Mouse (Mus musculus): ENCODE results near the gene Nucb1. TPM values are rescaled to one million over a fixed set of nuclear protein-coding genes. Genes with fewer than 3 reads are reported as not detected.
A peak's percentile ranks its signal among the peaks of the same experiment; 100 is the strongest.
"Not testable (repeated sequence)": the region's sequence is repeated elsewhere in the genome, so short reads cannot be mapped to it uniquely, and the experiment has no call there.

Gene Nucb1
- total RNA-seq (2021) = 10 to 100 TPM; 48.6 to 65.4 TPM
- long read RNA-seq, experiment 1, full-length matches to known transcripts = 36 of 48 reads
- long read RNA-seq, experiment 1, partial matches to known transcripts = 10 of 48 reads
- long read RNA-seq, experiment 1, other reads (novel, unspliced or antisense) = 2 of 48 reads
- long read RNA-seq, experiment 2, full-length matches to known transcripts = 42 of 50 reads
- long read RNA-seq, experiment 2, partial matches to known transcripts = 5 of 50 reads
- long read RNA-seq, experiment 2, other reads (novel, unspliced or antisense) = 3 of 50 reads

GRCm38 (mm10) chr7:45509912-45510787 is at the start of gene Nucb1:
Gene Nucb1 (minus strand): TSS chr7:45510406.
- intact Hi-C loops (cut with DNase I) = no loop called here
- peak; percentile 89 for DNase-seq

GRCm38 (mm10) chr7:45558907-45559306 is 48.7 kb upstream of the Nucb1 start:
- DNase-seq = no peak
- intact Hi-C loops (cut with DNase I) = no loop called here

- intact Hi-C loops (cut with DNase I) = loop anchor here (2.0 kb wide), 1 partner anchor 33 kb away; no protein-coding TSS in a partner anchor
These were observed 45.6 kb upstream of the Nucb1 start for GRCm38 (mm10) chr7:45555787-45556186.

GRCm38 (mm10) chr7:45554744-45555143 is 44.5 kb upstream of the Nucb1 start, which contains the start of gene Hsd17b14:
Gene Hsd17b14 (plus strand): TSS chr7:45554893.
- DNase-seq = no peak
- intact Hi-C loops (cut with DNase I) = no loop called here

More at GRCm38 (mm10) chr7:45555787-45556186, 45.6 kb upstream of the Nucb1 start:
- peak; percentile 70 to 76 for DNase-seq

- DNase-seq = no peak
- intact Hi-C loops (cut with DNase I) = no loop called here
These were observed 43.8 kb upstream of the Nucb1 start for GRCm38 (mm10) chr7:45553990-45554389.

GRCm38 (mm10) chr7:45553519-45553918 is 43.3 kb upstream of the Nucb1 start:
- intact Hi-C loops (cut with DNase I) = no loop called here
- no peak for DNase-seq

- intact Hi-C loops (cut with DNase I) = no loop called here
- DNase-seq = no peak
These were observed 41.3 kb upstream of the Nucb1 start for GRCm38 (mm10) chr7:45551512-45551883.

GRCm38 (mm10) chr7:45550821-45551511 is 40.8 kb upstream of the Nucb1 start:
- DNase-seq = no peak
- intact Hi-C loops (cut with DNase I) = no loop called here

- no peak for DNase-seq
- intact Hi-C loops (cut with DNase I) = no loop called here
These were observed 39.6 kb upstream of the Nucb1 start for GRCm38 (mm10) chr7:45549641-45550436.

GRCm38 (mm10) chr7:45544525-45544924 is 34.3 kb upstream of the Nucb1 start:
- intact Hi-C loops (cut with DNase I) = no loop called here
- no peak for DNase-seq

GRCm38 (mm10) chr7:45540213-45540612 is 30.0 kb upstream of the Nucb1 start:
- intact Hi-C loops (cut with DNase I) = no loop called here
- DNase-seq = no peak

- no peak for DNase-seq
- intact Hi-C loops (cut with DNase I) = no loop called here
These were observed 28.9 kb upstream of the Nucb1 start for GRCm38 (mm10) chr7:45539095-45539494.

GRCm38 (mm10) chr7:45538163-45539041 is 28.2 kb upstream of the Nucb1 start:
- no peak for DNase-seq
- intact Hi-C loops (cut with DNase I) = no loop called here

GRCm38 (mm10) chr7:45537602-45538001 is 27.4 kb upstream of the Nucb1 start:
- no peak for DNase-seq
- intact Hi-C loops (cut with DNase I) = no loop called here

GRCm38 (mm10) chr7:45535676-45536075 is 25.5 kb upstream of the Nucb1 start:
- DNase-seq = no peak
- intact Hi-C loops (cut with DNase I) = no loop called here

- intact Hi-C loops (cut with DNase I) = no loop called here
These were observed 20.4 kb upstream of the Nucb1 start for GRCm38 (mm10) chr7:45530643-45531042.

GRCm38 (mm10) chr7:45529461-45529860 is 19.3 kb upstream of the Nucb1 start:
- intact Hi-C loops (cut with DNase I) = no loop called here
- no peak for DNase-seq

More at GRCm38 (mm10) chr7:45530643-45531042, 20.4 kb upstream of the Nucb1 start:
- no peak for DNase-seq

- intact Hi-C loops (cut with DNase I); DNase-seq: not testable (repeated sequence)
These were observed 17.0 kb upstream of the Nucb1 start for GRCm38 (mm10) chr7:45527169-45527568.

GRCm38 (mm10) chr7:45526474-45527120 is 16.4 kb upstream of the Nucb1 start:
- no peak for DNase-seq
- intact Hi-C loops (cut with DNase I) = no loop called here
